Mouse (Mus musculus) inflammation-experienced regulatory T-cells, adult 6 months (primary cell): Measurements from ENCODE around the gene Vmn2r95. TPM values are rescaled to one million over a fixed set of nuclear protein-coding genes. Genes with fewer than 3 reads are reported as not detected.

Source experiments
- ATAC-seq: one replicate; pipeline ENCODE4 v1.8.0; 2017
- polyA plus RNA-seq, 3 experiments: library from polyadenylated mRNA; unstranded; fragments of 100-300 nt; shearing (Covaris generic); gene quantifications; one replicate each; pipeline ENCODE4 v1.2.1; 2017

The Vmn2r95 gene
- not detected for polyA plus RNA-seq

DNA sequence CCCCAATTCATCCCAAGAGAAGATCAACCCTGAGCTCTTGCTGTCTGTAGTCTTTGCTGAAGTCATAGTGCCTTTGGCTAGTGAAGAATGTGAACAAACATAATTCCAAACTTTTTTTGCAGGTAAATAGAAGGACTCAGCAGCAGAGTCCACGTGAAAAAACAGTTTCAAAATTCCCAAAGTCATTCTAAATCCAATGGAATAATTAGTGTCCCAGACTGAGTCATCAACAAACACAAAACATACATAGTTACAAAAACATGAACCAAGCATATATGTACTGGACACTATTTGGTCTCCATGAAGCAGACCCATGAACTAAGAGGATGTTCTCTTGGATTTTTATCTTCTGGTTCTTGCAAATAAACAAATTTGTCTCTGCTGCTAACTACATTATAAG is at the start of gene Vmn2r95:
Vmn2r95 (plus strand) TSS at position 301 of the 400 bp plus-strand sequence.
- no peak for ATAC-seq

GRCm38 (mm10) chr17:18455619-18456140 is 31.8 kb downstream of the Vmn2r95 start:
- ATAC-seq = no peak

GRCm38 (mm10) chr17:18458126-18458634 is 34.3 kb downstream of the Vmn2r95 start:
- ATAC-seq = peak; percentile 73

DNA sequence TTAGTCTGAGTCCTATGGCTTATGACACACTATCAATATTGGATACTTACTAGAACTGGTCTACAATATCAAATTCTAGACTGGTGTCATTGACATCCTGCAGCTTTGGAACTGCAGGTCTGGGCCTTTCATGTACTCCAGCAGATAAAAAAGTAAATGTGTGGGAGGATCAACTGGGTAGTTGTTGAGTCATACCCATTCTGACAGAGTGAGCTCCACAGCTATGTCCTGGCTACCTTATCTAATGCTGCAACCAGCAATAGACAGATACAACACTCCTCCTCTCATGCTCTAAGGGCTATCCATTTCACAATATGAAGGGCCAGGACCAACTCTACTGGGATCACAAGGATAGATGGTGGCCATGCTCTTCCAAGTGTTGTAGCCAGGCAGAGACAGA is 38.8 kb downstream of the Vmn2r95 start:
- peak; percentile 64 for ATAC-seq

GRCm38 (mm10) chr17:18479885-18480284 is 56.0 kb downstream of the Vmn2r95 start:
- ATAC-seq = no peak

Other genes starting within 250 kb of the Vmn2r95 start
- not detected for gene Vmn2r94, start 146.3 kb upstream of the Vmn2r95 start, polyA plus RNA-seq
- under 1 TPM in 1 of 3 experiments, not detected in 2; 0.08 TPM for gene Vmn2r93, start 126.0 kb upstream of the Vmn2r95 start, polyA plus RNA-seq
- 1 to 10 TPM in 2 of 3 experiments, under 1 TPM in 1; 0.82 to 2.4 (median 1.9) TPM for gene Vmn2r96, start 149.1 kb downstream of the Vmn2r95 start, polyA plus RNA-seq